Mouse (Mus musculus) lung, postnatal 0 days (tissue): ENCODE measurements at regions not wholly inside any gene's neighbourhood (a gene's known extent, or its start where the extent isn't known, plus 50 kb on each side); places are given as distances from the start of the nearest gene placed in this dataset.

Experiments used
- ATAC-seq: fragments of 200-750 bp; cut with Nextera tagmentation; 2 replicates; pipeline ENCODE4 v1.8.0; 2017; ENCODE audit warnings: moderate library complexity
- DNase-seq: peaks from one replicate; pipeline ENCODE4 v3.0.0-alpha.2; 2016; ENCODE audit warnings: low spot score
- H3K27ac ChIP-seq: fragments of 300-500 bp; sonication (generic); 2 replicates; pipeline ENCODE4 v1.5.1; 2014; ENCODE audit warnings: antibody characterized with exemption, mild to moderate bottlenecking, low read length, mixed read lengths
- H3K27me3 ChIP-seq: fragments of 300-500 bp; sonication (generic); replicated peaks from 2 replicates; pipeline ENCODE4 v1.6.1; 2014; ENCODE audit warnings: low read length, mixed read lengths; ENCODE audit not compliant: insufficient read depth
- H3K36me3 ChIP-seq: fragments of 300-500 bp; sonication (generic); 2 replicates; pipeline ENCODE4 v1.6.1; 2014; ENCODE audit warnings: low read length, mixed read lengths; ENCODE audit not compliant: insufficient read depth
- H3K4me1 ChIP-seq: fragments of 300-500 bp; sonication (generic); 2 replicates; pipeline ENCODE4 v1.6.1; 2014; ENCODE audit warnings: antibody characterized with exemption, low read depth, low read length, mixed read lengths; ENCODE audit not compliant: insufficient read depth
- H3K4me2 ChIP-seq: fragments of 300-500 bp; sonication (generic); replicated peaks from 2 replicates; pipeline ENCODE4 v1.6.1; 2014; ENCODE audit warnings: low read depth, mild to moderate bottlenecking, low read length, moderate library complexity, mixed read lengths
- H3K4me3 ChIP-seq: fragments of 300-500 bp; sonication (generic); 2 replicates; pipeline ENCODE4 v1.5.1; 2014; ENCODE audit warnings: low read depth, low read length
- H3K9ac ChIP-seq: fragments of 300-500 bp; sonication (generic); replicated peaks from 2 replicates; pipeline ENCODE4 v1.6.1; 2014; ENCODE audit warnings: low read depth, mild to moderate bottlenecking
- H3K9me3 ChIP-seq: fragments of 300-500 bp; sonication (generic); 2 replicates; pipeline ENCODE4 v1.6.1; 2016; ENCODE audit warnings: low read length, mixed read lengths
- CTCF ChIP-seq: IDR thresholded peaks from 2 replicates; pipeline ENCODE4 v1.5.1; 2016; ENCODE audit warnings: antibody characterized with exemption, mild to moderate bottlenecking
- EP300 ChIP-seq: IDR thresholded peaks from 2 replicates; pipeline ENCODE4 v1.6.1; 2016; ENCODE audit warnings: antibody characterized with exemption, mild to moderate bottlenecking, control low read depth
- WGBS: fragments of 180-500 bp; shearing (Covaris S2); extraction: QIAGEN DNeasy Blood & Tissue Kit; methylation state at CpG from one replicate; pipeline ENCODE4 v1.1.7; 2014; 5-methylcytosine and 5-hydroxymethylcytosine counted together

DNA sequence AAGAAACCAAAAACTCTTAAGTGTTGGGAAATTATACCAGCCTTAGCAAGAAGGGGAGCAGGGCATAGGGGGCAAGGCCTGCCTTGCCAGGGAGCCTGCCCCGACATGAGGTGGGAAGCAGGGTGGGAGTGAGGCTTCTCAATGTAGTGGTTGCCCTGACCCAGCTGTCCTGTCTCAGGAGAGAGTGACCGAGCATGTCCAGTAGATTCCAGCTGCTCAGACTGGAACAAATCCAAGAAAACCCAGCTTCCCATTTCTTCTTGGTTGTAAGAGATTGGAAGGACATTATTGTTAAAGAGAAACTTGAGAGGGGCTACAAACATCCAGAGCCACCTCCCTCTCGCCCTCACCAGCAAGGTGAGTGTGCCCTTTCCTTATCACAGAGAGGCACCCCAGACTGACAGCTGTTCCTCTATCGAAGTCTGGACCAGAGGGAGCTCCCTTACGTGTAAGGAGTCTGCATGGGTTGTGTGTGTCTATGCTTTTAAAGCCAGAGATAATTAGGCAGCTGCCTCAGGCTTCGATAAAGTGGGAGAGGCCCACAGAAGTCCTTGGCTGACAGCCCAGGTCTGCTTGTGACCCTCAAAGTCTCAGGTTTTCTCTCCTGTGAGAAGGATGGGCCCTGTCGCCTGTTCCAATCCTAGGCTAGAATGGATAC, 608.1 kb downstream of the Zfp706 start:
- DNase-seq (peak; percentile 56), ATAC-seq (no peak)
- Histone ChIP-seq H3K4me1 (no peaks in the 10 kb centered on the region), H3K27ac (no peak overlapping the region), H3K4me3 (no peak overlapping the region), H3K4me2 (no peak overlapping the region), H3K27me3 (no peaks in the 10 kb centered on the region), H3K36me3 (no peaks in the 10 kb centered on the region), H3K9me3 (no peaks in the 10 kb centered on the region), H3K9ac (no peak overlapping the region)
- TF ChIP-seq CTCF (no peak), EP300 (no peak)
- 30% methylated on average over 7 of the region's 7 CpGs for WGBS

GRCm38 (mm10) chr15:36398099-36398982, 609.2 kb downstream of the Zfp706 start:
- H3K9ac ChIP-seq, result no peak overlapping the region
- DNase-seq, result no peak
- 61% methylated on average over 9 of the region's 9 CpGs for WGBS

GRCm38 (mm10) chr15:36396791-36397190, 610.8 kb downstream of the Zfp706 start:
- Histone ChIP-seq H3K4me3 (no peak overlapping the region), H3K9ac (no peak overlapping the region), H3K4me1 (no peaks in the 10 kb centered on the region), H3K27me3 (no peaks in the 10 kb centered on the region), H3K27ac (no peak overlapping the region), H3K9me3 (no peaks in the 10 kb centered on the region), H3K4me2 (no peak overlapping the region), H3K36me3 (no peaks in the 10 kb centered on the region)
- TF ChIP-seq EP300 (no peak), CTCF (no peak)
- WGBS, result 87% methylated on average over 6 of the region's 6 CpGs
- DNase-seq (no peak), ATAC-seq (no peak)

More at GRCm38 (mm10) chr15:36398099-36398982, 609.2 kb downstream of the Zfp706 start:
- Histone ChIP-seq H3K4me1 (no peaks in the 10 kb centered on the region), H3K27ac (no peak overlapping the region), H3K4me2 (no peak overlapping the region), H3K4me3 (no peak overlapping the region), H3K36me3 (no peaks in the 10 kb centered on the region), H3K9me3 (no peaks in the 10 kb centered on the region), H3K27me3 (no peaks in the 10 kb centered on the region)
- no peak for ATAC-seq
- TF ChIP-seq EP300 (no peak), CTCF (no peak)

GRCm38 (mm10) chr15:36396245-36396644, 611.3 kb downstream of the Zfp706 start:
- TF ChIP-seq CTCF (no peak), EP300 (no peak)
- H3K4me3 ChIP-seq, result no peak overlapping the region
- DNase-seq (no peak), ATAC-seq (no peak)
- H3K4me2 ChIP-seq, result no peak overlapping the region
- no peaks in the 10 kb centered on the region for H3K36me3 ChIP-seq
- H3K27me3 ChIP-seq, result no peaks in the 10 kb centered on the region
- H3K4me1 ChIP-seq, result no peaks in the 10 kb centered on the region
- H3K27ac ChIP-seq, result no peak overlapping the region
- no peaks in the 10 kb centered on the region for H3K9me3 ChIP-seq
- WGBS, result 36% methylated on average over 2 of the region's 2 CpGs
- H3K9ac ChIP-seq, result no peak overlapping the region

DNA sequence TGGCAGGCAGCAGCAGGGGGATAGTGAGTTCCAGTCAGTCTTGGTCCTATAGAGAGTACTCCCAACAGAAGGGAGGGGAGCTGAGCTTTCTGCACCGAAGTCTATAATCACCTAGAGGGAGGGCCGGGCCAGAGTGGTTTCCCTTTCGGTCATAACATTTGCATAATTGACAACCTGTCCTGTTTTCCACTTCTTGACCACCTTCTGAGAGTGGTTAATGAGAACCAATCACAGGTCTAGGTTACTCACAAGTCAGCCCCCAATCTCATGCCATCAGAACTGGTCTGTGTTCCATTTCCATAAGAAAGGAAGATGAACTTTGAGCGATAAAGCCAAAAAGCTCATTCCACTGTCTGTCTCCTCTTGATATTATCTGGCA, 611.9 kb downstream of the Zfp706 start:
- Histone ChIP-seq H3K9ac (no peak overlapping the region), H3K27me3 (no peaks in the 10 kb centered on the region), H3K4me1 (no peaks in the 10 kb centered on the region), H3K4me2 (no peak overlapping the region), H3K9me3 (no peaks in the 10 kb centered on the region), H3K36me3 (no peaks in the 10 kb centered on the region), H3K4me3 (no peak overlapping the region), H3K27ac (no peak overlapping the region)
- ATAC-seq (no peak), DNase-seq (no peak)
- 72% methylated on average over 4 of the region's 4 CpGs for whole genome bisulfite sequencing
- TF ChIP-seq EP300 (no peak), CTCF (no peak)

GRCm38 (mm10) chr15:36394914-36395671, 612.5 kb downstream of the Zfp706 start:
- no peaks in the 10 kb centered on the region for H3K27me3 ChIP-seq
- DNase-seq, result no peak
- no peak overlapping the region for H3K27ac ChIP-seq
- no peak overlapping the region for H3K9ac ChIP-seq
- 76% methylated on average over 8 of the region's 8 CpGs for WGBS
- no peak overlapping the region for H3K4me2 ChIP-seq
- H3K36me3 ChIP-seq, result no peaks in the 10 kb centered on the region
- no peak overlapping the region for H3K4me3 ChIP-seq
- no peaks in the 10 kb centered on the region for H3K4me1 ChIP-seq
- H3K9me3 ChIP-seq, result no peaks in the 10 kb centered on the region
- ATAC-seq, result no peak
- TF ChIP-seq EP300 (no peak), CTCF (no peak)
